Mouse (Mus musculus) midbrain, embryonic 11.5 days (tissue): ENCODE results near the gene Blzf1. TPM values are rescaled to one million over a fixed set of nuclear protein-coding genes. Genes with fewer than 3 reads are reported as not detected.

Experiments used
- polyA plus RNA-seq: library from polyadenylated mRNA; unstranded; fragments of >200 nt; fragmentation: Nextera tagmentation; extraction: Ambion mirVana; gene quantifications from 2 replicates; pipeline ENCODE4 v1.2.1, GENCODE M21; 2014

The Blzf1 gene
- polyA plus RNA-seq, 1 experiment from 2014 or later, result 26.8 TPM

Other genes starting within 250 kb of the Blzf1 start
- gene Sell, start 245.5 kb downstream of the Blzf1 start, polyA plus RNA-seq, result not detected in 2 replicates
- gene Selp, start 192.2 kb downstream of the Blzf1 start, polyA plus RNA-seq, result not detected in 2 replicates
- gene F5, start 155.7 kb downstream of the Blzf1 start, polyA plus RNA-seq, result 0.25 and 0.50 TPM in 2 replicates
- 11.1 and 14.1 TPM in 2 replicates for gene Slc19a2, start 58.4 kb downstream of the Blzf1 start, polyA plus RNA-seq
- 16.4 and 18.2 TPM in 2 replicates for gene Ccdc181, start 31.9 kb downstream of the Blzf1 start, polyA plus RNA-seq
- gene Nme7, start 3.4 kb downstream of the Blzf1 start, polyA plus RNA-seq, result 29.9 and 30.0 TPM in 2 replicates
- 35.5 and 36.7 TPM in 2 replicates for gene Atp1b1, start 150.9 kb upstream of the Blzf1 start, polyA plus RNA-seq